Mouse (Mus musculus) gonadal fat pad, adult 2 months (tissue): ENCODE data around the gene Rnf225. TPM values are rescaled to one million over a fixed set of nuclear protein-coding genes. Genes with fewer than 3 reads are reported as not detected.

ENCODE experiments used
- DNase-seq: peaks from one replicate; pipeline ENCODE4 v3.0.0-alpha.2; 2012; ENCODE audit warnings: low read depth
- polyA plus RNA-seq: library from polyadenylated mRNA; depleted of rRNA; stranded (reverse); fragments of >200 nt; gene quantifications from 2 replicates; pipeline ENCODE4 v1.2.3, GENCODE M21; 2012; rRNA removed

Gene Rnf225
- polyA plus RNA-seq, 1 experiment = 1.7 TPM

DNA sequence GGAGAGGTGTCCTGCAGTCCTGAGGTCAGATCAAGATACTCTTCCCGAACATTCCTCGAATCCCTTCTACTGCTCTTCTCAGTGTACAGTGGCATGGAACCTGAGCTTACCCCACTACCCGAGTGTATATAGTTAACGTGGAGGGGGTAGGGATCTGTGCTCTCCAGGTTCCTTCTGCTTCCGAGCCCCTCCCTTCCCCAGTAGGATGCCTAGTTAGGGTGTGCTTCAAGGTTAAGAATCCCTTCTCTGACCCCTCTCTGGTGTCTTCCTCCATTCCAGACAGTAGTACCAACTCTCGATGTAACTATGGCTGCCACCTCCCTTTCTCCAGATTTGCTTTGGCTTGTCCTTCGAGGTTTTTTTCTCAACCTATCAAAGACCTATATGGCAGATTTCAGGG is 53.1 kb downstream of the Rnf225 start:
- no peak for DNase-seq

Other genes with a start within 250 kb of the Rnf225 start
- not detected in 2 replicates for gene Vmn2r55, start 242.4 kb upstream of the Rnf225 start, polyA plus RNA-seq
- not detected in 2 replicates for gene Vmn2r56, start 192.4 kb upstream of the Rnf225 start, polyA plus RNA-seq
- gene Zscan18, start 123.8 kb upstream of the Rnf225 start, polyA plus RNA-seq = 3.1 and 5.1 TPM in 2 replicates
- gene Zfp329, start 108.6 kb upstream of the Rnf225 start, polyA plus RNA-seq = 2.2 and 2.8 TPM in 2 replicates
- gene Zfp110, start 92.7 kb upstream of the Rnf225 start, polyA plus RNA-seq = 15.5 and 16.2 TPM in 2 replicates
- gene Zfp128, start 46.2 kb upstream of the Rnf225 start, polyA plus RNA-seq = 1.4 and 1.5 TPM in 2 replicates
- 11.1 and 13.1 TPM in 2 replicates for gene Zscan22, start 29.6 kb upstream of the Rnf225 start, polyA plus RNA-seq
- 2,418 and 2,737 TPM in 2 replicates for gene Rps5, start 5.1 kb upstream of the Rnf225 start, polyA plus RNA-seq
- gene Zfp324, start 38.4 kb downstream of the Rnf225 start, polyA plus RNA-seq = 10.3 and 10.5 TPM in 2 replicates
- 7.0 and 8.1 TPM in 2 replicates for gene Zfp446, start 50.4 kb downstream of the Rnf225 start, polyA plus RNA-seq
- 0.19 and 0.51 TPM in 2 replicates for gene Slc27a5, start 70.8 kb downstream of the Rnf225 start, polyA plus RNA-seq
- gene Trim28, start 71.7 kb downstream of the Rnf225 start, polyA plus RNA-seq = 214 and 282 TPM in 2 replicates
- 12.7 and 17.3 TPM in 2 replicates for gene Zbtb45, start 82.6 kb downstream of the Rnf225 start, polyA plus RNA-seq
- 116 and 142 TPM in 2 replicates for gene Chmp2a, start 107.4 kb downstream of the Rnf225 start, polyA plus RNA-seq
- 187 and 192 TPM in 2 replicates for gene Ube2m, start 110.9 kb downstream of the Rnf225 start, polyA plus RNA-seq
- gene Mzf1, start 127.3 kb downstream of the Rnf225 start, polyA plus RNA-seq = 3.6 and 3.7 TPM in 2 replicates
- gene Vmn1r85, start 167.8 kb downstream of the Rnf225 start, polyA plus RNA-seq = not detected in 2 replicates
- not detected in 2 replicates for gene Vmn1r86, start 192.5 kb downstream of the Rnf225 start, polyA plus RNA-seq
- gene Vmn1r87, start 212.7 kb downstream of the Rnf225 start, polyA plus RNA-seq = not detected in 2 replicates
- not detected in 2 replicates for gene Vmn1r88, start 232.2 kb downstream of the Rnf225 start, polyA plus RNA-seq